Mouse (Mus musculus): Measurements from ENCODE around the gene Rcor1.
"Not testable (repeated sequence)": the region's sequence is repeated elsewhere in the genome, so short reads cannot be mapped to it uniquely, and the experiment has no call there.

Rcor1 gene

GRCm38 (mm10) chr12:111067816-111068215 is 28.7 kb downstream of the Rcor1 start:
- no peak for DNase-seq (ENCODE audit: low spot score in 2 of 2)

- not testable (repeated sequence) for DNase-seq (ENCODE audit: low spot score in 2 of 2)
These were observed 30.1 kb downstream of the Rcor1 start for GRCm38 (mm10) chr12:111069299-111069698.

- no peak for DNase-seq (ENCODE audit: low spot score in 2 of 2)
These were observed 31.9 kb downstream of the Rcor1 start for GRCm38 (mm10) chr12:111071009-111071408.

GRCm38 (mm10) chr12:111071477-111072152 is 32.5 kb downstream of the Rcor1 start:
- DNase-seq (ENCODE audit: low spot score in 2 of 2): no peak

GRCm38 (mm10) chr12:111076385-111076965 is 37.3 kb downstream of the Rcor1 start:
- DNase-seq (ENCODE audit: low spot score in 2 of 2): no peak

GRCm38 (mm10) chr12:111085579-111085978 is 46.4 kb downstream of the Rcor1 start:
- DNase-seq (ENCODE audit: low spot score in 2 of 2): no peak

- no peak for DNase-seq (ENCODE audit: low spot score in 2 of 2)
These were observed 47.9 kb downstream of the Rcor1 start for GRCm38 (mm10) chr12:111087066-111087465.

- peak; percentile 32 to 83 for DNase-seq (ENCODE audit: low spot score in 2 of 2)
These were observed 49.0 kb downstream of the Rcor1 start for GRCm38 (mm10) chr12:111088186-111088585.

- DNase-seq (ENCODE audit: low spot score in 2 of 2): no peak
These were observed 49.6 kb downstream of the Rcor1 start for GRCm38 (mm10) chr12:111088731-111089141.

GRCm38 (mm10) chr12:111089145-111089544 is 50.0 kb downstream of the Rcor1 start:
- DNase-seq (ENCODE audit: low spot score in 2 of 2): no peak

- no peak for DNase-seq (ENCODE audit: low spot score in 2 of 2)
These were observed 51.6 kb downstream of the Rcor1 start for GRCm38 (mm10) chr12:111090801-111091200.

- no peak for DNase-seq (ENCODE audit: low spot score in 2 of 2)
These were observed 52.8 kb downstream of the Rcor1 start for GRCm38 (mm10) chr12:111091981-111092380.

- no peak for DNase-seq (ENCODE audit: low spot score in 2 of 2)
These were observed 54.9 kb downstream of the Rcor1 start for GRCm38 (mm10) chr12:111094073-111094472.

GRCm38 (mm10) chr12:111095086-111095485 is 55.9 kb downstream of the Rcor1 start:
- DNase-seq (ENCODE audit: low spot score in 2 of 2): no peak

- no peak for DNase-seq (ENCODE audit: low spot score in 2 of 2)
These were observed 57.1 kb downstream of the Rcor1 start for GRCm38 (mm10) chr12:111096249-111096648.

GRCm38 (mm10) chr12:111097036-111097435 is 57.9 kb downstream of the Rcor1 start:
- no peak for DNase-seq (ENCODE audit: low spot score in 2 of 2)

GRCm38 (mm10) chr12:111111176-111111575 is 72.0 kb downstream of the Rcor1 start:
- no peak for DNase-seq (ENCODE audit: low spot score in 2 of 2)

- no peak for DNase-seq (ENCODE audit: low spot score in 2 of 2)
These were observed 75.4 kb downstream of the Rcor1 start for GRCm38 (mm10) chr12:111114593-111114992.

GRCm38 (mm10) chr12:111119506-111120085 is 80.4 kb downstream of the Rcor1 start:
- DNase-seq (ENCODE audit: low spot score in 2 of 2): no peak

- no peak for DNase-seq (ENCODE audit: low spot score in 2 of 2)
These were observed 82.0 kb downstream of the Rcor1 start for GRCm38 (mm10) chr12:111120976-111121645.

- DNase-seq (ENCODE audit: low spot score in 2 of 2): no peak
These were observed 83.2 kb downstream of the Rcor1 start for GRCm38 (mm10) chr12:111122332-111122852.

GRCm38 (mm10) chr12:111124601-111125260 is 85.6 kb downstream of the Rcor1 start:
- DNase-seq (ENCODE audit: low spot score in 2 of 2): no peak
